Mouse (Mus musculus) adrenal gland, postnatal 36 days (tissue): ENCODE results near the gene Tmco4. TPM values are rescaled to one million over a fixed set of nuclear protein-coding genes. Genes with fewer than 3 reads are reported as not detected.
A peak's percentile ranks its signal among the peaks of the same experiment; 100 is the strongest.

Experiments used
- DNase-seq, 2 experiments: peaks; one replicate each; pipeline ENCODE4 v3.0.0; 2021; ENCODE audit warnings: mixed read lengths in 1 of 2
- total RNA-seq, 2 experiments: library from RNA; stranded (reverse); gene quantifications; 2 replicates each; pipeline ENCODE4 v1.2.3; 2021

Tmco4 gene
- total RNA-seq, 2 experiments from 2014 or later: 11.3 to 18.1 TPM

GRCm38 (mm10) chr4:139019413-139019812, 46.7 kb downstream of the Tmco4 start:
- no peak for DNase-seq

GRCm38 (mm10) chr4:139020385-139020784, 47.7 kb downstream of the Tmco4 start:
- DNase-seq: peak; percentile 49 to 68

DNA sequence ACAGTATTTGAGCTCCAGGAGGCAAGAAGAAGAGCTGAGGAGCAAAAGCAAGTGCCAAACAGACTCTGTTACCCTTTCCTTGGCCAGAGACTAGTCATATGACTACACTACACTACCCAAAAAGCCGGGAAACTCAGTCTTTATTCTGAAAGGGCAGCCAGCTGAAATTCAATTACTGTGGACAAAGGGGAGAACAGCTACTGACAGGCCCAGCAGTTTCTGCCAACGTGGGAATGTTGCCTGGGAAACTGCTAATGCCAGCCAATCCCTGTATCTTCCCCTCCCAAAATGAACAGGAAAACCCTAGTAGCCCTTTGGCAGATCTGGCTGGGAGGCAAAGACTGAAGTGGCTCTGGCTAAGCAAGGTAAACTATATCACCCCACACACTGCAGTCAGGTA, 51.7 kb downstream of the Tmco4 start:
- no peak for DNase-seq

DNA sequence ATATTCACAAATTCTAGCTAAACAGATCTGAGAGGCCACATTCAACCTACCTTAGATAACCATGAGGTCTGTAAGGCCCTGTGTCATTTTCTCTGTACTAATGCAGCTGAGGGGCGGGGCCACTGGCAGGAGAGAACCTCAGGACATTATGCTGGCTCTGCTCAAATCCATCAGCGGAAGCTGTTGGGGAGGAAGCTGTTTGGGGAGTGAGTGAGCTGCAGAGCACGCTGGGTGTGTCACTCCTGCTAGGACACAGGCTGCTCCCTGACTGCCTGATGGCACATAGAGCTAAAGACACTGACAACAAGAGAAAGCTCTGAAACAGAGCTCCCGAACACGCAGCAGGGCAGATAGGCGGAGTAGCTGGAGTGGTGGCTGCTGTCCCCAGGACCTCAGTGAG, 58.0 kb downstream of the Tmco4 start:
- no peak for DNase-seq

GRCm38 (mm10) chr4:139032521-139032920, 59.8 kb downstream of the Tmco4 start:
- DNase-seq: no peak

- DNase-seq: no peak
Observed at GRCm38 (mm10) chr4:139033263-139034009, 60.7 kb downstream of the Tmco4 start.

DNA sequence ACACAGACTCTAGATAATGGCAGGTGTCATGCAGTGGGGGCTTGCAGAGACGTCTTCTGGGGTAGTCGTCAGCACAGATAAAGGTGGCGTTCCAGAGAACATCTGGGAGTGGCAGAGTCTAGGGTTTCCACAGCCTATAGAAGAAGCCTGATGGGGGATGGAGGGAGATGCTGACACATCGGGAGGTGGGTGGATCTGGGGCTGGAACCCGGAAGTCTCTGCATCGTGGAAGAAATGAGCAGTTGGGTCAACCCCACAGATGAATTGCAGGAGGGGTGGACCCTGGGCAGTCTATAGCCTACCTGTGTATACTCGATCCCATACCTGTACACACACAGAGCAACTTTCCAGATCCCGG, 61.3 kb downstream of the Tmco4 start:
- DNase-seq: no peak

- DNase-seq: no peak
Observed at GRCm38 (mm10) chr4:139034540-139034939, 61.9 kb downstream of the Tmco4 start.

DNA sequence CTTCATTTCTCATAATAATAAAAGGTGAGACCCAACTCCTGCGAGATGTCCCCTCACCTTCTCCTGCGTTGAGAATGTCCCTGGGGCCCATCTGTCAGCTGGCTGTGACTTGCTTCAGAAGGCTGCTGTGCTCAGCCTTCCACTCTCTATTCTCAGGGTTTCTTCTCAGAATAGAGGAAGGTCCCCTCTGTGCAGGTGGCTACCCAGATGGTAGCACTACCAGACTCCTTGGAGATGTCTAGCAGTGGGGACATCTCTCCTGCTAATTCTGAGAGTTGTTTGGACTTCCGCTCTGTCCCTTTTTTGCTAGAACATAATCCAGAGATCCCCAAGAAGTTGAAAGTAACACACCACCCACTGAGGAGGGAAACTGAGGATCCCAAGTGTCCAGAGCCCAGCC, 62.3 kb downstream of the Tmco4 start:
- no peak for DNase-seq

DNA sequence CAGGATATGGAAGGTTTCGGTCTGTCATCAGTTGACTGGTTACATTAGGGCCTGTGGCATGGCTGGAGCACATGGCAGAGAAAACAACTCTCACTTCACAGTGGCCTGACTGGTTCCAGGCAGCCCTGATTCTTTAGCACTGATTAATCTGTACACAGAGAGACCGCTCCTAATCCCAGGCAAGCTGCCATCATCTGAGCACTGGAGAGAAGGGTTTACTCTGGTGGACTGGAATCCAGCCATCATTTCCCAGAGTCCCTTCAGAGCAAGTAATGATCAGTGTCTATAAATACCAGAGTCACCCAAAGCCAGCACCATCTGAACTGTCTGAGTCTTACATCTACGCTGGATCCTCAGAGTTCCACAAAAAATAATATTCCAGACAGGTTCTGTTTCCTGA, 63.1 kb downstream of the Tmco4 start:
- DNase-seq: no peak

DNA sequence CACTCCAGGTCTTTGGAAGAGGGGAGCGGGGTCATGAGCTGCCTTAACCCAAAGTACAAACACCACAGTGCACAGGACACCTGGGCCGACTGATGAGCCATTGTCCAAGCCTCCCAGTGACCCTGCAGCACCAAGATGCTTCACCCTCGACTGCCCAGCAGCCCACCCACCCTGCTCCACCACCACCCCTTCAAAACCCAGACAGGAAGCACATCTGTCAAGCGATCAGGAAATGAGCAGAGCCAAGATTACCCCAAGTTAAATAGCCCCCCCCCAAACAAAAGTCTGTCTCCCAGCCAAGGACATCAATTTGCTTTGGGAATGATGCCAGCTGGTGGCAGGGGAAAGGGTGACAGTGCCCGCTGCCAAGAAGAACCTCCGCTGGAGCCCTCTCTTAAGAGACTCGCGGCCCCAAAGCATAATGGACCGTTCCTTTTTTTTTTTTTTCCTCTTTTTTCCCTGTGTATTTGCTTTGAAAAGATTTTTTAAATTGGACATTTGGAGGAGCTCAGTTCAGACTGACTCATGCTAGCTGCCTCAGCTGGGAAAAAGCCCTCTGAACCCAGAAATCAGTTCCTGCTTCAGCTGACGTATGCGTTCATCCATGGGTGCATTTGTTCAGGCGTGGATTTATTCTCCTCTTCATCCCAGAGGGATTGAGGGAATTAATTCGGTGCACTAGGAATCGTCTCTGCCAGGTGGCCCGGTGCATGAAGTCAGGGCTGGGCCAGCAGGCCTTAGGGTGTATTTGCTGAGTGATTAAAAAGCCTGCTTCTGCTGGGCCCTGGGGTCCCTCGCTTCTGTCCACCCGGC, 65.3 kb downstream of the Tmco4 start:
- peak; percentile 58 to 71 for DNase-seq

GRCm38 (mm10) chr4:139040084-139040839, 67.6 kb downstream of the Tmco4 start:
- no peak for DNase-seq

GRCm38 (mm10) chr4:139042611-139043010, 69.9 kb downstream of the Tmco4 start:
- DNase-seq: no peak

DNA sequence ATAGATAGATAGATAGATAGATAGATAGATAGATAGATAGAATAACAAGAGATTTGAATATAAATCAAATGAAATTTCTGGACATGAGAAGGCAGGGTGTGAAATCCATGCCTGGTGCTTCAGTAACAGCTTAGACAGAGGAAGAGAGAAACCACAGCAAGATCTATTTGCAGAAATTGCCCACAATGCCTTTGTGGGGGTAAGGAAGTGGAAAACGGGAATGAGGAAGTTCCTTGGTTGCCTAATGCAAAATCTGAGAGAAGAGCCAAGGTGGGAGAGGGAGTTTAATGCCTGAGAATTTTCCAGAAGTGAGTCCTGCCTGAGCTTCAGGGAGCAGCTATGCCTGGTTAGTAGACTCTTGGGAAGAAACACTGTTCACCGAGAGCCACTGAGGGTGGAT, 70.9 kb downstream of the Tmco4 start:
- DNase-seq: no peak

DNA sequence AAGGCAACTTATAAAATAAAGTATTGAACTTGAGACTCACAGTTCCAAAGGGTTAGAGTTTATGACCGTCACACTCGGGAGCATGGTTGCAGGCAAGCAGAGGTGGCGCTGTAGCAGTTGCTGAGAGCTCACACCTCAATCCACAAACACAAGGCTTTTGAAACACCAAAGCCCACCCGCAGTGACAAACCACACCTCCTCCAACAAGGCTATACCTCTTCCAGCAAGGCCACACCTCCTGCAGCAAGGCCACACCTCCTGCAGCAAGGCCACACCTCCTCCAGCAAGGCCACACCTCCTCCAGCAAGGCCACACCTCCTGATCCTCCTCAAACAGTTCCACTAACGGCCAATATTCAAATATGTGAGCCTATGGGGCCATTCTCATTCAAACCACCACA, 71.9 kb downstream of the Tmco4 start:
- no peak for DNase-seq

- DNase-seq: no peak
Observed at GRCm38 (mm10) chr4:139046354-139046753, 73.7 kb downstream of the Tmco4 start.

- no peak for DNase-seq
Observed at GRCm38 (mm10) chr4:139048518-139048917, 75.8 kb downstream of the Tmco4 start.

- no peak for DNase-seq
Observed at GRCm38 (mm10) chr4:139052796-139053195, 80.1 kb downstream of the Tmco4 start.

GRCm38 (mm10) chr4:139053391-139053790, 80.7 kb downstream of the Tmco4 start:
- peak; percentile 37 to 41 for DNase-seq

GRCm38 (mm10) chr4:139054300-139054923, 81.7 kb downstream of the Tmco4 start:
- DNase-seq: no peak

GRCm38 (mm10) chr4:139055336-139055735, 82.6 kb downstream of the Tmco4 start:
- DNase-seq: peak; percentile 32 to 66

DNA sequence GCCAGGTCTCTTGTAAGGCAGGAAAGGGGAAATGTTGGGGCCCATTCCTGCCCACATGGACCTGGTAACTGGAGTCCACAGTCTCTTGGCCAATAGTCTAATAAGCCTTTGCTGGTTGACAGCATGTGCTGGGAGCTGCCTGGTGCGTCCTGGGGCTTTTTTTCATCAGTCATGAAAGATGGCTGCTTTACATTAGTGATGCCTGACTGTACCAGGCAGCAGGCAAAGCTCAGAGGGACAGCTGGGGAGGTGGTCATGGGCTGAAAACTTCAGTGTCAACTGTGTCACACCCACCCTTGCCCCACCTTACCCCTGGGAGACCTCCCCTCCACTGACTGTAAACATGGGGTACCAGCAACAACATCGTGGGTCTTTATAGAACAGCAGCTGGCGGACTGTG, 83.1 kb downstream of the Tmco4 start:
- no peak for DNase-seq
